Mouse (Mus musculus) cortical plate, adult 2 months (tissue): Measurements from ENCODE around the gene Tenm4. TPM values are rescaled to one million over a fixed set of nuclear protein-coding genes. Genes with fewer than 3 reads are reported as not detected.

Experiments
- H3K27ac ChIP-seq: fragments of 200-500 bp; 2 replicates; pipeline ENCODE4 v1.5.1; 2012; ENCODE audit warnings: low read length, control low read depth, inconsistent platforms; ENCODE audit not compliant: insufficient read depth
- H3K4me1 ChIP-seq: fragments of 200-500 bp; 2 replicates; pipeline ENCODE4 v1.6.1; 2011; ENCODE audit warnings: low read length; ENCODE audit not compliant: control insufficient read depth, insufficient read depth
- H3K4me3 ChIP-seq: fragments of 200-500 bp; 2 replicates; pipeline ENCODE4 v1.5.1; 2011; ENCODE audit warnings: mild to moderate bottlenecking, low read length, control low read depth; ENCODE audit not compliant: insufficient read depth
- CTCF ChIP-seq: fragments of 200-500 bp; IDR thresholded peaks from 2 replicates; pipeline ENCODE4 v1.5.1; 2011; ENCODE audit warnings: mild to moderate bottlenecking, control low read depth, low read length; ENCODE audit not compliant: insufficient read depth; ENCODE audit errors: extremely low read depth
- POLR2A ChIP-seq: fragments of 200-500 bp; IDR thresholded peaks from 2 replicates; pipeline ENCODE4 v1.6.1; 2011; ENCODE audit warnings: mild to moderate bottlenecking, low read length, control low read depth; ENCODE audit not compliant: insufficient read depth; ENCODE audit errors: extremely low read depth
- polyA plus RNA-seq: library from polyadenylated mRNA; depleted of rRNA; stranded (reverse); fragments of >200 nt; gene quantifications from 2 replicates; pipeline ENCODE4 v1.2.3, GENCODE M21; 2012

Tenm4 gene
- polyA plus RNA-seq, 1 experiment, result 30.2 TPM

DNA sequence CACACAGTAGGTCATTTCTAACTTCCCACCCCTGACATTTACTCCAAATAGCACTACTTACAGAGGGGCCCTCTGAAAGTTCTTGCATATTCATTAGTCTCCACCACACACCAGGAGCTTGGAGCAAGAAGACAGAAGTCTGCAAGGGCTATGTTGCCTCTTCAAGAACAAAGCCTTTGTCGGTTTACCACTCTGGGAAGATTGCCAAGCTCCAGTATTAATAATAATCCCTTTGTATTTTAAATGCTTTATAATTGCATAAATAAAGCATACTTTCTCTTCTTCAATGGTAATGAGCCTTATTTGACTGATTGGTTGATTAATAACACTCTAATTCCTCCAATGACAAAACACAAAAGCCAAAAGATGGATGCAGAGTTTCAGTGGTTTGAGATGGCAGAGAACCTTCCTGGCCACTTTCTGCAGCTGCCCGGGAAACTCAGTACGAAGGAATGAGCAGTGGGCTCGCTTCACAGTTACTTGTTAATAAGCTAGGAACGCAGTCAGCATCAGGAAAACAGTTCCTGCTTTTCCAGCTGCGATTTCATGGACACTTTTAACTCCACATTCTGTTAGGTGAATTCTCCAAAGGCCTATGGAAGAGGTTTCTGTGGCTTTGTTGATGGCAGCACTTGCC lies 219.1 kb downstream of the Tenm4 start:
- TF ChIP-seq POLR2A, result no peak
- TF ChIP-seq CTCF, result no peak
- H3K4me1 ChIP-seq, result peaks cover 2% of the 10 kb centered on the region
- H3K27ac ChIP-seq, result no peak overlapping the region
- H3K4me3 ChIP-seq, result no peak overlapping the region

DNA sequence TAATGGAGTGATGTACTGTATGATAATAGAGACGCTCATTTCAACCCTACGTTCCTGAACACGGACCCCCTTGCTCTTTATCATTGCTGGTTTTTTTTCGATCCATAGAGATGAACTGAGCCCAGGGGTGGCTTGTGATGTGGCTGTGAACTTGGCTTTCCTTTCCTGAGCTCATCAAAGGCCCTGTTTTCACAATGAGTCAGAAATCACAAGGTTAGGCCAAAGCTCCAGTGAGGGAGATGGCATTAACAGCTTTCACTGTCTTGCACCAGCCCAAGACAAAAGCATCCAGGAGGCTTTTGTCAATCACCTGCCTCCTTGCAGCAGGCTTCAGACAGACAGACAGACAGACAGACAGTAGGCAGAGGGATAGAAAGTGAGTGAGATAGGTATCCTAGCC lies 219.8 kb downstream of the Tenm4 start:
- H3K4me3 ChIP-seq, result no peak overlapping the region
- H3K4me1 ChIP-seq, result peaks cover 2% of the 10 kb centered on the region
- H3K27ac ChIP-seq, result no peak overlapping the region
- no peak for TF ChIP-seq CTCF
- TF ChIP-seq POLR2A, result no peak

DNA sequence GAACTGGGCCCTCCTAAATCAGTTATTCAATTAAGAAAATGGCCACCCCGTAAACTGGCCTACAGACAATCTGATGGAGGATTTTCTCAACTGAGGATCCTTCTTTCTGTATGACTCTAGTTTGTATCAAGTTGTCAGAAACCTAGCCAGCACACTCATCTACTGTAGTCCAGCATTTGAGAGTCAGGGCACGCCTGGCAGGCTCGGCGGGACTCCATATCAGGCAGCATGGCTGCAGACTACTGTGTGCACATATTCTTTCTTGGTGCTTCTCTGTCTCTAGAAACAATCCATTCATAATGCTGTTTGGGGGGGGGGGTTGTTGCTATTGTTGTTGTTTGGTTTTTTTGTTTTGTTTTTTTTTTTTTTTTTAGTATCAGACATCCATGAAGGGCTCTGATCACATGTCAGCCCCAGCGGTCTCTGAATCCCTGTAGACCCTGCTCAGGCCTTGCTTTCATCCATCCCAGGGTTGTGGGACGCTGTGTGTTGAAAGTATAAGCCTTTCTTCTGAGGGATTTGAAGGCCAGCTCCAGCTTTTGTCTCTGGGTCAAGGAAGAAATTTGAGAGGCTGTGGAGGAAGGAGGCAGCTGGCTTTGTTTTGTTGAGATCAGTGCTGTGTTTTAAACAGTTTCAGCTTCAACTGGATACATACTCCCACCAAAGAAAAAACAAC lies 220.9 kb downstream of the Tenm4 start:
- no peaks in the 10 kb centered on the region; the same call in 1 of the 2 replicates for H3K4me1 ChIP-seq
- no peak overlapping the region for H3K4me3 ChIP-seq
- no peak overlapping the region for H3K27ac ChIP-seq
- TF ChIP-seq POLR2A, result no peak
- no peak for TF ChIP-seq CTCF

DNA sequence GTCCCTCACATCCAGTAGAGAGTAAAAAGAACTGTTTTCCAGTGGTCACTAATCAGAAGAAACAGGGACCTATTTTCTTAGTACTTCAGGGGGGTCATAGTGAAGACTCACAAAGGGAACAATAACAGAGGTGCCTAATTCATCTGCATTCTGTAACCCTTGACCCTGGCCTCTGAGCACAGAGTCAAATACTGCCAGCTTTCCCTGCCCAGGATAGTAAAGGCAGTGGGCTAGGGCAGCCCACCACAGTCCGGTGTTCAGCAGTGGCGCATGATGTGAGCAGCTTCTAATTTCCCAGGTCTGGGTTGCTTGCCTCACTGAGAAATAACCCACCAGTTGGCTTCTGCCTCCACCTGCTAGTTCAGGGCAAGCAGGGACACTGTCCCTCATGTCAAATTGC lies 221.6 kb downstream of the Tenm4 start:
- TF ChIP-seq CTCF, result no peak
- TF ChIP-seq POLR2A, result no peak
- H3K27ac ChIP-seq, result no peak overlapping the region
- H3K4me1 ChIP-seq, result no peaks in the 10 kb centered on the region; the same call in 1 of the 2 replicates
- no peak overlapping the region for H3K4me3 ChIP-seq

DNA sequence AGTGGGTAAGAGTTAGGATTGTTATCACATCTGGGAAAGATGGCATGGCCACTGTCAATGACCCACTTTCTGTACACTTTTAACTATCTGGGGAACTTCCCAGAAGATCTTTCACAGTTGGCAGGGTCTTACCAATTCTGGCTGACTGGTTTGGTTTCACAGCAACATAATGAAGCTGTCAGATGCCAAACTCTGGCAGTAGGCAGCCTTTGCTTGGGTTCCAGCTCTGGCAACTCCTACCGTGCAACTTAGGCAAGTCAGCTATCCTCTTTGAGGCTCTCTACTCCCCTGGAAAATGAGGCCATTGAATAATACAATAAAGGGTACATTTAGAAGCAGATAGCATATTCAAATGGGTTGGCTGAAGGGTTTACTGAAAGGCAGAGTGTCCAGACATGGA lies 226.9 kb downstream of the Tenm4 start:
- TF ChIP-seq POLR2A, result no peak
- TF ChIP-seq CTCF, result no peak
- Histone ChIP-seq H3K4me3 (no peak overlapping the region), H3K27ac (no peak overlapping the region), H3K4me1 (no peaks in the 10 kb centered on the region)

DNA sequence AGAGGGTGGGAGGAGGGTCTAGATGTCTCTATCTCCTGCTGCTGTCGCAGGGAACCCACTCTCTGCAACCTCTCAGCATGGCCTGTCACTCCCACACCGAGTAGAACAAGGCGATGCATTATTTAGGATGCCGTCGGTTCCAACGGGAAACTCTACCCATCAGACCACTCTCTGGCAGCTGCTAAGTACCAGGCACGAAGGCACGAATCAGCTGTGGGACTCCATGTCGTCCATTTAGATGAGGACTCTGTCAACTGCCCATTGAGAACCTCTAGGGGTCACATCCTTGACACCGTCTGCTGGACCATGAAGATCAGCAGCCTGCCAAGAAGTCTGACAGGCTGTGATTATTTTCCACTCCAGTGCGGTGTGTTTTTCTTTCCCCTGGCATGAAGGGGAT lies 229.4 kb downstream of the Tenm4 start:
- no peak overlapping the region for H3K4me3 ChIP-seq
- no peaks in the 10 kb centered on the region for H3K4me1 ChIP-seq
- H3K27ac ChIP-seq, result no peak overlapping the region
- TF ChIP-seq CTCF (no peak), POLR2A (no peak)

DNA sequence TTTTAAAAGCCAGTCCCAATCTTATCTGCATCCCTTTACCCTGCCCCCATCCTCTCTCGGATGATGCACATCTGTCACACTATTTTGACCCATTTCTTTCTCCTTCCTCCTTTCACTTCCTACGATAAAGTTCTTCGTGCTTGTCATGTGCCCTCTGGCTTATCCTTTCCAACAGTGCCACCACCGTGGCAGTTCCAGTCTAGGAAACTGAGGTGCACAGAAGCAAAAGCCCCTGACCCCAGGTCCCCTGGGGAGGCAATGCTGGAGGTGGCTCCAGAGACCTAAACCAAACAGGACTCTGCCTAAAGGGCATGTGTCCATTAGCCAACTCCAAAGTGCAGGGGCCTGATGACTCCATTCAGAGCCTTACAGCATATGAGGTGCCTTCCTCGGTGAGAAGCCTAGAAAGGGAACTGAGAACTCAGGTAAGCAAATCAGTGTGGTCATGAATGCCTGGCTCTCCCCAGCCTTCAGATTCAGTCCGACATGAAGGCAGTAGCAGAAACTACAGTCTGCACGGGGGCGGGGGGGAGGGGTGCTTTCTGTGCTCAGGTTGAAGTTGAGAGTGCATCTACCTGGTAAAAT lies 235.7 kb downstream of the Tenm4 start:
- H3K27ac ChIP-seq, result no peak overlapping the region
- TF ChIP-seq CTCF (no peak), POLR2A (no peak)
- no peak overlapping the region for H3K4me3 ChIP-seq
- H3K4me1 ChIP-seq, result peaks cover 7% of the 10 kb centered on the region

DNA sequence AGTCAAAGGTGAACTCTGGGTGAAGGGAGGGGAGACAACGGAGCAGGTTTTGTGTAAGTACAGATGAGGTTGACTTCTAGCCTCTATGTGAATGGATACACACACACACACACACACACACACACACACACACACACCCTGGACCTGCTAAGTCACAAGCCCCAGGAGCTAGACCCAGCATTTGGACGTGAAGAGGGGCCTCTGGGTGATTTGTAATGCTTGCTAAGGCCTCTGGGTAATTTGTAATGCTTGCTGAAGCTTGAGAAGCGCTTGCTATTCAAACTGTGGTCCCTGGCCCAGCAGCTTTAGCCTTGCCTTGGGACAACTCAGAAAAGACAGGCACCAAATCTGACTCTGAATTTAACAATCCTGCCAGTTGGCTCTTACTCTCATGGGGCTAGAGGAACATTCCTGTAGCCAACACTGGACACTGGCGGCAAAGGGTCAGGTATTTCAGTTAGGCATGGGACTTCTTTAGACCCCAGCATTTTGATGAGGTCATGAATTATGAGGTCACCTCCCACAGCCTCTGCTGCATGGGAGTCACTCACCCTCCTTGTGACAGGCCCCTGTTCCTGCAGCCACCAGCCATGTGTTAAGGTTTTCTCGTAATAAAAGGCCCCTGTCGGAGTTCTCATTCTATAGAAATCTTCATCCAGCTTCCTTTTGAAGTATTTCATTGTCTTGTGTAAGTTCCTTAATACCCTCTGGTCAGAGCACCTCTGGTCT lies 237.3 kb downstream of the Tenm4 start:
- Histone ChIP-seq H3K4me3 (no peak overlapping the region), H3K4me1 (peaks cover 7% of the 10 kb centered on the region), H3K27ac (no peak overlapping the region)
- TF ChIP-seq POLR2A, result no peak
- TF ChIP-seq CTCF, result no peak

DNA sequence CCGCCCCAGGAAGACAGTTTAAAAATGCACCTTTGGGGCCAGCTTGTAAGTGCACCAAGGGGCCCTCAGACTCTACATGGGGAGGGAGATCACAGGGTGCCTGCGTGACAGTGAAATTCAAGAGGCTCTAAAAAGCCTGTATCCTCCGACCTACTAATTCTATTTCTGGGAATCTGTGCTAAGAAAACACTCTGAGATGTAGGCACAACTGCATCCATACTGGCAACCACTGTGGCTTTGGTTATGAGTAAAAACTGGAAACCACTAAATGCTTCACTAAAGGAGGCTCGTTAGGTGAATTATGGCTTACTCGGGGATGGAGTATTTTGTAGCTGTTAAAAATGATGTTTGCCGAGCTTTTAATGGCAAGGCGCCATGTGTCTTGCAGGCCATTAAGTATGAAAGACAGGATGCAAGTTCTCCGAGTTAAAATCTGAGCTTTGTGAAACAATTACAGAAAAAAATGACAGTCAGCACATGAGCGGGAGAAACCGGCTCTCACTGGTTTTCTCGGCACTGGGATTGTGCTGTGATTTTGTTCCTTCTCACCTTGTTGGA lies 238.4 kb downstream of the Tenm4 start:
- no peak overlapping the region for H3K27ac ChIP-seq
- no peak for TF ChIP-seq POLR2A
- no peak for TF ChIP-seq CTCF
- peaks cover 10% of the 10 kb centered on the region for H3K4me1 ChIP-seq
- no peak overlapping the region for H3K4me3 ChIP-seq

DNA sequence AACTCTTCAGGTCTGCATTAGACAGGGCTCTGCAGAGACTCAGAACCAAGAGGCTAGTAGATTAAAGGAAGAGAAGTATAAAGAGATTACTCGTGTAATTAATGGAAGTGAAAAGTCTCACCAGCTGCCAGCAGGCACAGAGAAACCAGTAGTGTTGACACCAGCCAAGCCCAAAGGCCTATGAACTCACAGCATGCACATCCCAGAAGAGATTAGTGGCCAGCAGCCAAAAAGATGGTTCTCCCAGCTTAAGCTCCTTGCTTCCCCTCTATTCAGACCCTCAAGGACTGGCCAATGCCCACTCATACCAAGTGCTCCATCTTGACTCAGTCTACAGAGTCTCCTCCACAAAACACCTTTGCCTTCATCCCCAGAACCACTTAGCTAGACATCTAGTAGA lies 242.8 kb downstream of the Tenm4 start:
- TF ChIP-seq POLR2A (no peak), CTCF (no peak)
- H3K4me1 ChIP-seq, result peaks cover 10% of the 10 kb centered on the region
- H3K4me3 ChIP-seq, result no peak overlapping the region
- no peak overlapping the region for H3K27ac ChIP-seq
